Mouse (Mus musculus) MEL (cell line): ENCODE measurements around the gene Bdkrb1.

Source experiments
- RCOR1 ChIP-seq: IDR thresholded peaks from 2 replicates; pipeline ENCODE4 v1.6.1; 2012; ENCODE audit warnings: low read depth, mild to moderate bottlenecking, inconsistent platforms, low read length, improper control_type of control experiment
- SIN3A ChIP-seq: IDR thresholded peaks from 2 replicates; pipeline ENCODE4 v1.6.1; 2012; ENCODE audit warnings: low read length, improper control_type of control experiment, inconsistent platforms

GRCm38 (mm10) chr12:105599098-105599497 lies 3.8 kb upstream of the Bdkrb1 start:
- no peak for TF ChIP-seq RCOR1
- no peak for TF ChIP-seq SIN3A
